Mouse (Mus musculus) forebrain, embryonic 15.5 days (tissue): ENCODE measurements around the gene Mrps34. TPM values are rescaled to one million over a fixed set of nuclear protein-coding genes. Genes with fewer than 3 reads are reported as not detected.

Experiments
- ATAC-seq: fragments of 200-750 bp; cut with Nextera tagmentation; replicated peaks from 2 replicates; pipeline ENCODE4 v1.8.0; 2017; ENCODE audit warnings: mild to moderate bottlenecking, moderate TSS enrichment, moderate library complexity
- H3K27ac ChIP-seq: fragments of 300-500 bp; sonication (generic); replicated peaks from 2 replicates; pipeline ENCODE4 v1.5.1; 2015; ENCODE audit warnings: mild to moderate bottlenecking, inconsistent platforms
- H3K27me3 ChIP-seq: fragments of 300-500 bp; sonication (generic); 2 replicates; pipeline ENCODE4 v1.6.1; 2015; ENCODE audit warnings: inconsistent platforms
- H3K36me3 ChIP-seq: fragments of 300-500 bp; sonication (generic); 2 replicates; pipeline ENCODE4 v1.6.1; 2015; ENCODE audit warnings: mild to moderate bottlenecking, inconsistent platforms
- H3K4me1 ChIP-seq: fragments of 300-500 bp; sonication (generic); 2 replicates; pipeline ENCODE4 v1.6.1; 2015; ENCODE audit warnings: inconsistent platforms
- H3K4me2 ChIP-seq: fragments of 300-500 bp; sonication (generic); replicated peaks from 2 replicates; pipeline ENCODE4 v1.6.1; 2015; ENCODE audit warnings: mild to moderate bottlenecking, inconsistent platforms
- H3K4me3 ChIP-seq: fragments of 300-500 bp; sonication (generic); 2 replicates; pipeline ENCODE4 v1.5.1; 2015; ENCODE audit warnings: mild to moderate bottlenecking, inconsistent platforms
- H3K9ac ChIP-seq: fragments of 300-500 bp; sonication (generic); replicated peaks from 2 replicates; pipeline ENCODE4 v1.6.1; 2015; ENCODE audit warnings: mild to moderate bottlenecking, inconsistent platforms
- H3K9me3 ChIP-seq: fragments of 300-500 bp; sonication (generic); 2 replicates; pipeline ENCODE4 v1.6.1; 2016; ENCODE audit warnings: inconsistent platforms
- WGBS: fragments of 180-500 bp; shearing (Covaris S2); methylation state at CpG from one replicate; pipeline ENCODE4 v1.1.7; 2015; ENCODE audit warnings: mixed read lengths; 5-methylcytosine and 5-hydroxymethylcytosine counted together
- polyA plus RNA-seq: library from polyadenylated mRNA; unstranded; fragments of >200 nt; fragmentation: Nextera tagmentation; extraction: Ambion mirVana; gene quantifications from 2 replicates; pipeline ENCODE4 v1.2.1, GENCODE M21; 2015

Mrps34 gene
- 77.6 and 82.2 TPM in 2 replicates for polyA plus RNA-seq

DNA sequence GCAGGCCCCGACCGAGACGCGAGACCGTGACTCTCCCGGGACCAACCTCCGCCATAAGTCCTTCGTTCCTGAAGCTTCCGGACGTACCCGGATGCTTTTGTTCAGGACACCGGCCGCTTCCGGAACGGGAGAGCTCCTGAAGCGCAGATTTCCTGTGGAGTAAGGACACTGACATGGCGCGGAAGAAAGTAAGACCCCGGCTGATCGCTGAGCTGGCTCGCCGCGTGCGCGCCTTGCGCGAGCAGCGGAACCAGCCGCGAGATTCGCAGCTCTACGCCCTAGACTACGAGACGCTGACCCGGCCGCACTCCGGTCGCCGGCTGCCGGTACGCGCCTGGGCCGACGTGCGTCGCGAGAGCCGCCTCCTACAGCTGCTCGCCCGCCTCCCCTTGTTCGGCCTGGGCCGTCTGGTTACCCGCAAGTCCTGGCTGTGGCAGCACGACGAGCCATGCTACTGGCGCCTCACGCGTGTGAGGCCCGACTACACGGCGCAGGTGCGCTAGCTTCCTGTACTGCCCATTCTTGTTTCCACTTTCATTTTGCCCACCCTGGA lies at the start of gene Mrps34, which contains the start of gene Eme2:
Gene Mrps34 (plus strand): TSS at position 122 of the 553 bp plus-strand sequence.
Gene Eme2 (minus strand): TSS at position 93 of the 553 bp plus-strand sequence.
- peak; percentile 49 for ATAC-seq
- H3K4me3 ChIP-seq, result peak within 1 kb of the TSS; percentile 59
- H3K9ac ChIP-seq, result peak within 1 kb of the TSS; percentile 83
- H3K4me1 ChIP-seq, result peaks cover 37% of the 10 kb centered on the region
- peak within 1 kb of the TSS; percentile 81 for H3K27ac ChIP-seq
- H3K9me3 ChIP-seq, result no peaks in the 10 kb centered on the region
- peak within 1 kb of the TSS; percentile 96 for H3K4me2 ChIP-seq
- under 1% methylated on average over 62 of the region's 62 CpGs for WGBS
- no peaks in the 10 kb centered on the region for H3K27me3 ChIP-seq
- H3K36me3 ChIP-seq, result peaks cover 55% of the 10 kb centered on the region

DNA sequence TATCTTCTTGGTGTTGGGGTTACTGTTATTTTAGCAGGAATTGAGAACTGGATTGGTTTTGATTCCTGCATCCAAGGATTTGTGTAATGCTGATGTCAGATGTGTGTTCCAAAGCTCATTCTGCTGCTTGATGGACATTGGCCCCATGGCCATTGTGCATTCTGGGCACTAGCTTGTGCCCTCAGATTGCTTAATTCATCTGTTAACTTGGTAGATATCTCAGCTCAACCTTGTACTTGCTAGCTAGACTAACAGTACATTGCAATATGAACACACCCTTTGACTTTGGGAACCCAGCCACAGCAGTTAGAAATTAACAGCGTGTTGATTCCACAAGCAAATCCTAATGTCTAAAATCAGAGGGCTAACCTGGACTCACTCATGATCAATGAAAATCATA lies 47.5 kb upstream of the Mrps34 start:
- Histone ChIP-seq H3K36me3 (no peaks in the 10 kb centered on the region), H3K4me1 (peaks cover 27% of the 10 kb centered on the region), H3K27me3 (no peaks in the 10 kb centered on the region), H3K27ac (no peak overlapping the region), H3K9me3 (no peaks in the 10 kb centered on the region), H3K4me2 (no peak overlapping the region), H3K4me3 (no peak overlapping the region), H3K9ac (no peak overlapping the region)
- ATAC-seq, result no peak
- 98% methylated on average over 1 of the region's 1 CpGs for WGBS

DNA sequence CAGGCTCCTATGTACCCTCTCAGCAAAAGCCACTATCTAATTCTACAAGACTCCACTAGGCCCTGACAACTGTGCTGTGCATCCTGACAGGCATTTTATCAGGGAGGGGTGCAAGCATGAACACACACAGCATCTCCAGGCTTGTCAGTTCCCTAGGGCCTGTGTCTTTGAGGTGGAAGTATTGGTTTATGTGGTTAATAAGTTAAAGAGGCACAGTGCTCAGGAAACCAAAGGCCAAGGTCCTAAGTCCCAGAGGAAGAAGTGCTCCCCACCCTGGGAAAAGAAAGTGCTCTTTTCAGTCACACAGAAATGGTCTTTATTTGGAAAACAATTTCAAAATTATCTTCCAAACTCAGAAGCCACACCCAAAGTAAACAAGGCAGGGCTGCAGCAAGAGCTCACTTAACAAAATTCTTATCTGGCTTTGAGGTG lies 46.3 kb upstream of the Mrps34 start:
- Histone ChIP-seq H3K4me1 (peaks cover 27% of the 10 kb centered on the region), H3K9ac (no peak overlapping the region), H3K4me2 (peak overlapping the region; percentile 97; the same call in 1 of the 2 replicates), H3K27ac (no peak overlapping the region), H3K9me3 (no peaks in the 10 kb centered on the region), H3K27me3 (no peaks in the 10 kb centered on the region), H3K36me3 (peaks cover 3% of the 10 kb centered on the region), H3K4me3 (0 out of 2 replicates have a peak overlapping the region, but pooled peaks have one; percentile 2)
- ATAC-seq, result no peak

DNA sequence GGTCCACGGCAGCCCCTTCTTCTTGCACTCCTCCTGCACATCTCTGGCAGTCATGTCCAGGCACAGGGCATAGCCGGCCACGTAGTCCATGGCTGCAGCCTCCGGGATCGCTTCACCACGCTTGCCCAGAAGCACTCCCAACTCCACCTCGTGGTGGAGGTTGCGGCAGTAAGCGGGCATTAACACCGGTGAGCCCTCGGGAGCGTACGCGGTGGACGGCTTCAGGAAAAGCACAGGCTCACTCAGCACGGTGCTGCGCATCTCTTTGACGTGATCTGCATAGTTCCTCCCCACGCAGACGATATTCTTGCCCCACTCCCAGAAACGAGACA lies 45.2 kb upstream of the Mrps34 start:
- Histone ChIP-seq H3K4me3 (peak overlapping the region; percentile 80), H3K27me3 (no peaks in the 10 kb centered on the region), H3K4me1 (peaks cover 27% of the 10 kb centered on the region), H3K9me3 (no peaks in the 10 kb centered on the region), H3K9ac (peak overlapping the region; percentile 81), H3K27ac (peak overlapping the region; percentile 94), H3K4me2 (peak overlapping the region; percentile 97), H3K36me3 (peaks cover 11% of the 10 kb centered on the region)
- WGBS, result under 1% methylated on average over 21 of the region's 21 CpGs
- no peak for ATAC-seq

DNA sequence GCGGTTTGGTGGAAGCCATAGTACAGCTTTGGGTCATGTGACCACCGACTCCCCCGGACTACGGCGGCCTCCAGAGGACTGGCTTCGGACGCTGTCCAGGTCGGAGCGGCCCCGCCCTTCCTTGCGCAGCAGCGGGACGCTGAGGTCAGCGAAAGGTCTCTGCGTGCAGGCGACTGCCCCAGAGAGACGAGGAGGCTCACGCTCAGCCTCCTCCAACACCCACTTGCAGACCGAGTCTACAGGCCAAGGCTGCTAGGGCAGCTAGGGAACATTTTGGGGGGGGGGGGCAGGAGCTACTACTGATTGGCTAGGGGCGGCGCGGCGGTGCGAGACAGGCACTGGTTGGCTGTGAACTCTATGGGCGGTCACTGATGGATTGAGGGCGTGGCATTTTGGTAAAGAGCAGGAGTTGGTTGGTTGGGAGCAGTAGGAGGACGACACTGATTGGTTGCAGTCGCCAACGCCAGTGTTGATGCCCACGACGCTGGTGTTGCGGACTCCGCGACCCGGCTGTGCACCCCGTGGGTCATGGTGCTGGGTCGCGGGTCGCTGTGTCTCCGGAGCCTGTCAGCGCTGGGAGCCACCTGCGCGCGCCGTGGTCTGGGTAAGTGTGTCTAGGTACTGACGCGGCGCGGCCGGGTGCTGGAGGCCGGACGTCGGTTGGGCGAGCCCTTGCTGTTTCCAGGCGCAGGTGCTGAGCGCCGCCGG lies 44.7 kb upstream of the Mrps34 start, which contains the start of gene Fahd1:
Gene Fahd1 (minus strand): TSS at position 300 of the 708 bp plus-strand sequence.
- Histone ChIP-seq H3K27me3 (no peaks in the 10 kb centered on the region), H3K4me2 (peak within 1 kb of the TSS; percentile 97), H3K4me3 (peak within 1 kb of the TSS; percentile 80), H3K4me1 (peaks cover 27% of the 10 kb centered on the region), H3K9me3 (no peaks in the 10 kb centered on the region), H3K9ac (peak within 1 kb of the TSS; percentile 81), H3K27ac (peak within 1 kb of the TSS; percentile 94), H3K36me3 (peaks cover 11% of the 10 kb centered on the region)
- ATAC-seq, result peak; percentile 100
- under 1% methylated on average over 58 of the region's 58 CpGs for WGBS

DNA sequence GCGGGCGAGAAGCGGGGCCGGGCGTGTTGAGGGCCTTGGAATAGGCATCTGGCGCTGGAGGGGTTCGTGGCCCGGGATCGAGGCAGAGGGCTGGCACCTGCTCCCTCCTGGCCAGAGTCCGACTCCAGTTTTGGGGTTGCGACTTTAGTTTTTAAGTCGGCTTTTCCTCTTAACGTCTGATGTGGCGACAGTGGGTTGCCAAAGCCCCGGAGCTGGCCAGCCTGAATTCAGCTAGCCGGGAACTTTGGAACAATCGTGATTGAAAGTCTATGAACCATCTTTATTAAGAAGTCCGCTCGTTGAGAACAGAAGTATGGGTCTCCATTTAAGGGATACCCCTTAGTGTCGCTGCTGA lies 44.2 kb upstream of the Mrps34 start:
- Histone ChIP-seq H3K4me3 (peak overlapping the region; percentile 80), H3K4me1 (peaks cover 27% of the 10 kb centered on the region), H3K9ac (peak overlapping the region; percentile 75), H3K36me3 (peaks cover 11% of the 10 kb centered on the region), H3K9me3 (no peaks in the 10 kb centered on the region), H3K27me3 (no peaks in the 10 kb centered on the region), H3K4me2 (peak overlapping the region; percentile 97), H3K27ac (peak overlapping the region; percentile 62)
- no peak for ATAC-seq
- under 1% methylated on average over 20 of the region's 20 CpGs for WGBS

DNA sequence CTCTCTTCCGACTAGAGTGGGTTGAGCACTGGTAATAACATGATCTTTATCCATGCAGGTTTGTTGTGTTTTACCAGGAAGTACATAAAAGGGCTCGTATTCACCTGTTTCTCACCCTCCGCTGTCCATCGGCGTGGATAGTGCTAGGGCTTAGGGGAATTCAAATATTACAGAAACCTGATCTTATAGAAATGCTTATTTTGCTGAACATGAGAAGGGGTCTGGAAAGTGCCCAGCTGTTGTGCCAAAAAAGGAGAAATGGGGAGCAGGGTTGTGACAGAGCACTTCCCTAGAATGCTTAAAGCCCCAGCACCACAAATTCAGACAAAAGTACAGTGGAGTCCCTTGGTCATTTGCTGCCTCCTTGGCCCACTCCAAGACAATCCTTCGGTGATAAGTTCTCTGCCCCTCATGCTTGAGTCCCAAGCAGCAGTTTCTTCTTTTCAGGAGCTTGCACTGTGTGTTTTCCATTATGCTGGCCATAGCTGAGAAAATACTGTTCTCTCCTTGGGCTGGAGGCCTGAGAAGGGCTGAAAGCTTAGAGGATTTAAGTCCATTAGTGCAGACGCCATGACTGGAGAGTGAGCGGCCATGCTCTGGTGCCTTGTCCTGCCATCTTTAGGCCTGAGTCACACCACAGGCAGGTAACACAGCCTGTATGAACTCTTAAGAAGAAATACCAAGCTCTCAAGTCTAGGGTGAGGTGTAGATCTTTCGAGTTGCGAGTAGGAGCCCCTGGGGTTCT lies 43.4 kb upstream of the Mrps34 start:
- Histone ChIP-seq H3K9ac (peak overlapping the region; percentile 75; the same call in 1 of the 2 replicates), H3K4me2 (peak overlapping the region; percentile 97), H3K27ac (no peak overlapping the region), H3K36me3 (peaks cover 11% of the 10 kb centered on the region), H3K9me3 (no peaks in the 10 kb centered on the region), H3K4me1 (peaks cover 27% of the 10 kb centered on the region), H3K27me3 (no peaks in the 10 kb centered on the region), H3K4me3 (peak overlapping the region; percentile 80)
- ATAC-seq, result no peak
- WGBS, result 79% methylated on average over 10 of the region's 10 CpGs

DNA sequence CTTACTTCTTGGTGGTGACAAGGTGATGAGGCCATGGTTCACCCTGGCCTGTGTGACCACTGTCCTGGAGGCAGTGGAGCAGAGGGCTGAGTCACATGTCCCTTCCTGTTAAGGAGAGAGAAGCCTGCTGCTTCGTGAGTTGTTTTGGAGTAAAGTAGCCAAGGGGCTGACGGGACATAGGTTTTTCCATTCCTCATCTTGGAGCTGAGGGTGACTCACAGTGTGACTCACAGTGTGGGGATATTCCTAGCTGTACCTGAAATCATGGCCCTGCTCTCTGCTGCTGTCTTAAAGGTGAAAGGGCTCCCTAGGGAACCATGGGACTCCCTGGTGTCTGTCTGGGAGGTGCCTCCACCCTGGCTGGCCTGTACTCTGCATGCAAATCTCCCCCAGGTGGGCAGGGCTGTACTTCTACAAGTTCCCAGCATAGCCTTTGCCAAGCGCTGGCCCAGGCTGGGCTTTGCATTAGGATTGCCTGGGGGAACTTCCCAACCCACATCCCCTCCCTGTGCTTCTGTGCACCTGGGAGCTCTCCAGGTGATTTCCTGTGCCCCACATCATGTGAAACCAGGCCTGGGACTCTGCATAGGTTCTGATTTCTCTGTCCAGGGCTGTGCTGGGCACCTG lies 39.0 kb upstream of the Mrps34 start:
- H3K4me2 ChIP-seq, result no peak overlapping the region
- no peak for ATAC-seq
- no peaks in the 10 kb centered on the region for H3K9me3 ChIP-seq
- H3K4me3 ChIP-seq, result no peak overlapping the region
- no peaks in the 10 kb centered on the region for H3K27me3 ChIP-seq
- H3K36me3 ChIP-seq, result peaks cover 11% of the 10 kb centered on the region
- 87% methylated on average over 3 of the region's 3 CpGs for WGBS
- no peak overlapping the region for H3K9ac ChIP-seq
- H3K27ac ChIP-seq, result no peak overlapping the region
- H3K4me1 ChIP-seq, result peaks cover 8% of the 10 kb centered on the region

DNA sequence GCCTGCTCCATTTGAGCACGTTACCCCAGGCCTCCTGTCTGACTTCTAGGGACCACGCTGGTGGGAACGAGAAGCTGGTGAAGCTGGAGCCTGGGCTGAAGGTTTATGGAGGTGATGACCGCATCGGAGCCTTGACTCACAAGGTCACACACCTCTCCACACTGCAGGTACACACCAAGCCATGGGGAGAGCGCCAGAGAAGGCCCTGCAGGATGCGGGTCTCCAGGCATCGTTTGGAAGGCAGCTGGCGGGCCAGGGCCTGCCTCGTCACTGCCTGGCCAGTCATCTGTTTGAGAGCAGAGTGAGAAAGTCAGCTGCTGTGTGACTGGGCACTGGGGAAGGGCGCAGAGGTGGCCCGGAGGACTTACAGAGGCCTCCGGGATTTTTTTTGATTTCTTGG lies 38.3 kb upstream of the Mrps34 start:
- Histone ChIP-seq H3K27ac (no peak overlapping the region), H3K4me3 (no peak overlapping the region), H3K9ac (no peak overlapping the region), H3K4me2 (no peak overlapping the region), H3K36me3 (peaks cover 15% of the 10 kb centered on the region), H3K9me3 (no peaks in the 10 kb centered on the region), H3K4me1 (0 out of 2 replicates have a peak, but pooled peaks cover 2% of the 10 kb centered on the region), H3K27me3 (no peaks in the 10 kb centered on the region)
- no peak for ATAC-seq
- WGBS, result 90% methylated on average over 13 of the region's 13 CpGs

DNA sequence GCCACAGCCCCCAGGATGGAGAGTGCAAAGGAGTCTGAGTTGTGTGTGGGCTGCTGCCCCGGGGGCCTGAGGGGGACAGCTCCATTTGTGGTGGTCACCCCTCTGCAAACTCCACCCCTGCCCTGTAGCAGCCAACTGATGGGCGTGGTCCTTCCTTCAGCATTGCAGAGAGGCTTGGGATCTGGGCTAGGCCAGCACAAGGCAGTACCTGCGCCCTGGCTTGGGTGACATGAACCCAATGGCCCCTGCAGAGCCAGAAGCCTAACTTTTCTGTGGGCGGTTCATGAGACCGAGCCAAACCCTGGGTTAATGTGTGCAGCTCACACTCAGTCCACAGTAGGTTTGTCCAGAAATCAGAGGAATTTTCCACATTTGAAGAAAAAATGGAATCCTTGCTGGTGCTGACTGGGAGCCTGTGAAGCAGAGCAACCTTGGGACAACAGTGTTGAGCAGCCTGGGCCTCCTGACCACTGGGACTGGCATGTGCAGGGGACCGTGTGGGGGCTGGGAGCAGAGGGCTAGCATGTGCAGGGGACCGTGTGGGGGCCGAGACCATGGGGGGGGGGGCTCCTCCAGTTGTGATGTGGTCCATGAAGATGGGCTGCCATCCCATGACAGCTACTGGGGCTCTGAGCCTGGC lies 37.0 kb upstream of the Mrps34 start:
- no peaks in the 10 kb centered on the region for H3K4me1 ChIP-seq
- H3K9me3 ChIP-seq, result no peaks in the 10 kb centered on the region
- no peak for ATAC-seq
- H3K9ac ChIP-seq, result no peak overlapping the region
- 85% methylated on average over 8 of the region's 8 CpGs for WGBS
- H3K36me3 ChIP-seq, result peaks cover 25% of the 10 kb centered on the region
- H3K4me3 ChIP-seq, result no peak overlapping the region
- H3K27ac ChIP-seq, result no peak overlapping the region
- no peak overlapping the region for H3K4me2 ChIP-seq
- no peaks in the 10 kb centered on the region for H3K27me3 ChIP-seq

DNA sequence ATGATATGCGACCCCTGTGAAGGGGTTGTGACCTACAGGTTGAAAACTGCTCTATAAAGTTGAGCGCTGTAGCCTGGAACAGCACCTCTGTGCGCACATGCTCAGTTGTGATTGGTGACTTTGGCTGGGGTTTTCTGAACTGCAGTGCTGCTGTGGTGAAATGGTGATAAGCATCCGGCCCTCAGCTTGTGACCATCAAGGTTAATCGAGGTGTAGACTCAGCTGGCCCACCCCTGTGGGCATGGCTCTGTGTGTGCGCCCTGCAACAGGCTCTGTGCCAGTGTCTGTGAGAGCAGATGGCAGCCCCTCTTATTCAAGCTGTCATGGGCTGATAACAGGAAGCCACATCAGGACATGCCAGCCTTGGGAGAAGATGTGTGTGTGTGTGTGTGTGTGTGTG lies 35.9 kb upstream of the Mrps34 start:
- Histone ChIP-seq H3K27ac (no peak overlapping the region), H3K27me3 (no peaks in the 10 kb centered on the region), H3K9ac (no peak overlapping the region), H3K4me2 (no peak overlapping the region), H3K9me3 (no peaks in the 10 kb centered on the region), H3K36me3 (peaks cover 23% of the 10 kb centered on the region), H3K4me3 (no peak overlapping the region), H3K4me1 (no peaks in the 10 kb centered on the region)
- WGBS, result 84% methylated on average over 6 of the region's 6 CpGs
- ATAC-seq, result no peak
